Mouse (Mus musculus) stomach, postnatal 0 days (tissue): ENCODE data around the gene Olfr552. TPM values are rescaled to one million over a fixed set of nuclear protein-coding genes. Genes with fewer than 3 reads are reported as not detected.
"Not testable (repeated sequence)": the region's sequence is repeated elsewhere in the genome, so short reads cannot be mapped to it uniquely, and the experiment has no call there.

ENCODE experiments used
- ATAC-seq: fragments of 200-750 bp; cut with Nextera tagmentation; 2 replicates; pipeline ENCODE4 v1.8.0; 2017; ENCODE audit not compliant: low FRiP score, low TSS enrichment
- DNase-seq: peaks from one replicate; pipeline ENCODE4 v3.0.0-alpha.2; 2016; ENCODE audit warnings: low spot score
- H3K27ac ChIP-seq: fragments of 300-500 bp; sonication (generic); replicated peaks from 2 replicates; pipeline ENCODE4 v1.5.1; 2014; ENCODE audit warnings: mild to moderate bottlenecking, control low read depth
- H3K27me3 ChIP-seq: fragments of 300-500 bp; sonication (generic); 2 replicates; pipeline ENCODE4 v1.6.1; 2014; ENCODE audit warnings: low read length; ENCODE audit not compliant: control insufficient read depth, insufficient read depth
- H3K36me3 ChIP-seq: fragments of 300-500 bp; sonication (generic); 2 replicates; pipeline ENCODE4 v1.6.1; 2014; ENCODE audit warnings: low read length, mixed read lengths; ENCODE audit not compliant: control insufficient read depth, insufficient read depth
- H3K4me1 ChIP-seq: fragments of 300-500 bp; sonication (generic); replicated peaks from 2 replicates; pipeline ENCODE4 v1.6.1; 2014; ENCODE audit warnings: antibody characterized with exemption; ENCODE audit not compliant: control insufficient read depth, insufficient read depth
- H3K4me2 ChIP-seq: fragments of 300-500 bp; sonication (generic); replicated peaks from 2 replicates; pipeline ENCODE4 v1.6.1; 2014; ENCODE audit warnings: low read depth, mild to moderate bottlenecking, control low read depth, moderate library complexity
- H3K4me3 ChIP-seq: fragments of 300-500 bp; sonication (generic); 2 replicates; pipeline ENCODE4 v1.5.1; 2014; ENCODE audit warnings: low read depth, low read length, control low read depth
- H3K9ac ChIP-seq: fragments of 300-500 bp; sonication (generic); 2 replicates; pipeline ENCODE4 v1.6.1; 2014; ENCODE audit warnings: mild to moderate bottlenecking, low read length, control low read depth, mixed read lengths
- H3K9me3 ChIP-seq: fragments of 300-500 bp; sonication (generic); 2 replicates; pipeline ENCODE4 v1.6.1; 2016; ENCODE audit warnings: low read length; ENCODE audit not compliant: control insufficient read depth
- CTCF ChIP-seq: IDR thresholded peaks from 2 replicates; pipeline ENCODE4 v1.5.1; 2016; ENCODE audit warnings: antibody characterized with exemption, low read depth, mild to moderate bottlenecking, moderate library complexity
- EP300 ChIP-seq: optimal IDR thresholded peaks from 2 replicates; pipeline ENCODE3; 2016; ENCODE audit warnings: antibody characterized with exemption
- WGBS: fragments of 180-500 bp; shearing (Covaris S2); extraction: QIAGEN DNeasy Blood & Tissue Kit; methylation state at CpG from one replicate; pipeline ENCODE4 v1.1.7; 2014; 5-methylcytosine and 5-hydroxymethylcytosine counted together
- polyA plus RNA-seq: library from polyadenylated mRNA; unstranded; fragments of >200 nt; fragmentation: Nextera tagmentation; extraction: Ambion mirVana; gene quantifications from 2 replicates; pipeline ENCODE4 v1.2.1, GENCODE M21; 2015

Olfr552 gene
- polyA plus RNA-seq, 1 experiment from 2014 or later: not detected

GRCm38 (mm10) chr7:102571142-102571541, 26.4 kb upstream of the Olfr552 start, which contains the start of gene Olfr550:
TSS of gene Olfr550 (plus strand) at chr7:102571442.
- no peaks in the 10 kb centered on the region for H3K36me3 ChIP-seq
- H3K27me3 ChIP-seq: no peaks in the 10 kb centered on the region
- no peak within 1 kb of the TSS for H3K9ac ChIP-seq
- no peak within 1 kb of the TSS for H3K4me3 ChIP-seq
- H3K4me2 ChIP-seq: no peak within 1 kb of the TSS
- DNase-seq: no peak
- no peak within 1 kb of the TSS for H3K27ac ChIP-seq
- no peaks in the 10 kb centered on the region for H3K4me1 ChIP-seq
- no peaks in the 10 kb centered on the region for H3K9me3 ChIP-seq
- ATAC-seq: no peak
- 86% methylated on average over 8 of the region's 8 CpGs for WGBS
- TF ChIP-seq CTCF (no peak), EP300 (no peak)

GRCm38 (mm10) chr7:102573174-102573830, 24.3 kb upstream of the Olfr552 start:
- DNase-seq (no peak), ATAC-seq (no peak)
- 72% methylated on average over 3 of the region's 3 CpGs for WGBS
- H3K27me3 ChIP-seq: no peaks in the 10 kb centered on the region
- no peaks in the 10 kb centered on the region for H3K9me3 ChIP-seq
- no peak overlapping the region for H3K4me2 ChIP-seq
- no peaks in the 10 kb centered on the region for H3K36me3 ChIP-seq
- H3K4me3 ChIP-seq: no peak overlapping the region
- H3K4me1 ChIP-seq: no peaks in the 10 kb centered on the region
- TF ChIP-seq CTCF (no peak), EP300 (no peak)
- no peak overlapping the region for H3K9ac ChIP-seq
- H3K27ac ChIP-seq: no peak overlapping the region

GRCm38 (mm10) chr7:102575998-102576397, 21.6 kb upstream of the Olfr552 start:
- ATAC-seq: no peak

GRCm38 (mm10) chr7:102591786-102592185, 5.8 kb upstream of the Olfr552 start, which contains the start of gene Olfr551:
TSS of gene Olfr551 (minus strand) at chr7:102591886.
- DNase-seq (no peak), ATAC-seq (no peak)
- TF ChIP-seq CTCF: no peak
- no peak for TF ChIP-seq EP300
- Histone ChIP-seq H3K36me3 (no peaks in the 10 kb centered on the region), H3K4me3 (no peak within 1 kb of the TSS), H3K27me3 (no peaks in the 10 kb centered on the region), H3K9me3 (no peaks in the 10 kb centered on the region), H3K4me1 (no peaks in the 10 kb centered on the region), H3K4me2 (no peak within 1 kb of the TSS), H3K9ac (no peak within 1 kb of the TSS), H3K27ac (no peak within 1 kb of the TSS)
- WGBS: 84% methylated on average over 3 of the region's 3 CpGs

More at GRCm38 (mm10) chr7:102575998-102576397, 21.6 kb upstream of the Olfr552 start:
- no peak overlapping the region for H3K4me3 ChIP-seq
- WGBS: 57% methylated on average over 6 of the region's 6 CpGs
- no peaks in the 10 kb centered on the region for H3K27me3 ChIP-seq
- no peak overlapping the region for H3K4me2 ChIP-seq
- no peaks in the 10 kb centered on the region for H3K9me3 ChIP-seq
- no peaks in the 10 kb centered on the region for H3K4me1 ChIP-seq
- H3K27ac ChIP-seq: no peak overlapping the region
- no peak for DNase-seq
- no peaks in the 10 kb centered on the region for H3K36me3 ChIP-seq
- no peak overlapping the region for H3K9ac ChIP-seq
- no peak for TF ChIP-seq EP300
- TF ChIP-seq CTCF: no peak

GRCm38 (mm10) chr7:102618118-102618517, 20.5 kb downstream of the Olfr552 start, which contains the start of gene Olfr553:
TSS of gene Olfr553 (minus strand) at chr7:102618218.
- Histone ChIP-seq H3K27me3 (no peaks in the 10 kb centered on the region), H3K4me2 (no peak within 1 kb of the TSS), H3K9ac (no peak within 1 kb of the TSS), H3K9me3 (no peaks in the 10 kb centered on the region), H3K27ac (no peak within 1 kb of the TSS), H3K4me3 (no peak within 1 kb of the TSS), H3K36me3 (no peaks in the 10 kb centered on the region), H3K4me1 (no peaks in the 10 kb centered on the region)
- ATAC-seq: no peak
- no peak for DNase-seq
- TF ChIP-seq EP300 (no peak), CTCF (no peak)

- WGBS: 37% methylated on average over 5 of the region's 5 CpGs
- DNase-seq (peak; percentile 17), ATAC-seq (no peak)
- Histone ChIP-seq H3K9ac (no peak overlapping the region), H3K4me1 (no peaks in the 10 kb centered on the region), H3K9me3 (no peaks in the 10 kb centered on the region), H3K4me2 (no peak overlapping the region), H3K36me3 (no peaks in the 10 kb centered on the region), H3K27me3 (no peaks in the 10 kb centered on the region), H3K27ac (no peak overlapping the region), H3K4me3 (no peak overlapping the region)
- TF ChIP-seq CTCF: no peak
- no peak for TF ChIP-seq EP300
Observed at GRCm38 (mm10) chr7:102619608-102620007, 22.0 kb downstream of the Olfr552 start.

- not testable (repeated sequence) for DNase-seq, H3K9ac ChIP-seq, H3K4me2 ChIP-seq, H3K36me3 ChIP-seq, H3K4me3 ChIP-seq, H3K27me3 ChIP-seq, H3K4me1 ChIP-seq, ATAC-seq, H3K27ac ChIP-seq, H3K9me3 ChIP-seq
- 83% methylated on average over 16 of the region's 19 CpGs for WGBS
Observed at GRCm38 (mm10) chr7:102620368-102620767, 22.8 kb downstream of the Olfr552 start.
